Mouse (Mus musculus) lung, postnatal 36 days (tissue): ENCODE results near the gene Ubp1.

ENCODE experiments used
- DNase-seq: peaks from one replicate; pipeline ENCODE4 v3.0.0; 2022; ENCODE audit warnings: mixed read lengths

Ubp1 gene

GRCm38 (mm10) chr9:114016402-114016801, 85.7 kb downstream of the Ubp1 start:
- DNase-seq = peak; percentile 1

- no peak for DNase-seq
Measured at GRCm38 (mm10) chr9:114019012-114019762, 88.5 kb downstream of the Ubp1 start.

GRCm38 (mm10) chr9:114022141-114022540, 91.4 kb downstream of the Ubp1 start:
- no peak for DNase-seq

GRCm38 (mm10) chr9:114025182-114025581, 94.4 kb downstream of the Ubp1 start:
- no peak for DNase-seq

GRCm38 (mm10) chr9:114025846-114026245, 95.1 kb downstream of the Ubp1 start:
- DNase-seq = no peak

- DNase-seq = peak; percentile 76
Measured at GRCm38 (mm10) chr9:114026261-114026934, 95.7 kb downstream of the Ubp1 start.
